Mouse (Mus musculus) Patski (cell line): ENCODE measurements around the gene Cmas. TPM values are rescaled to one million over a fixed set of nuclear protein-coding genes. Genes with fewer than 3 reads are reported as not detected.
A peak's percentile ranks its signal among the peaks of the same experiment; 100 is the strongest.

Source experiments
- ATAC-seq: fragments of 100-300 bp; one replicate; pipeline ENCODE4 v1.8.0; 2021
- CTCF ChIA-PET: fragments of 350-600 bp; sonication (Branson Sonifier 250); formaldehyde crosslinking; loops from one replicate; lab custom pipeline; 2022; ENCODE audit warnings: inconsistent platforms; lab: Charles Lee
- POLR2A ChIA-PET: fragments of 350-600 bp; sonication (Branson Sonifier 250); formaldehyde crosslinking; loops from one replicate; lab custom pipeline; 2022; ENCODE audit warnings: antibody characterized with exemption, inconsistent platforms; lab: Charles Lee
- DNase-seq: peaks from one replicate; pipeline ENCODE4 v3.0.0-alpha.2; 2011; ENCODE audit warnings: low read depth, low spot score
- H3K27me3 ChIP-seq: fragments of 371-371 bp; one replicate; pipeline ENCODE4 v1.5.1; 2021
- CTCF ChIP-seq: fragments of 100-300 bp; IDR thresholded peaks from one replicate; pipeline ENCODE4 v1.5.1; 2021
- in situ Hi-C: fragments of 300-500 bp; cut with MboI; formaldehyde crosslinking; loops from 3 replicates; pipeline ENCODE4 v1.11.1; 2018; ENCODE audit warnings: low pct_unique_long_range_greater_than_20kb, mixed read lengths
- polyA plus RNA-seq: library from polyadenylated mRNA; unstranded; gene quantifications from one replicate; pipeline ENCODE4 v1.2.3, GENCODE M21; 2021

The Cmas gene
- polyA plus RNA-seq, 1 experiment from 2014 or later: 42.5 TPM

DNA sequence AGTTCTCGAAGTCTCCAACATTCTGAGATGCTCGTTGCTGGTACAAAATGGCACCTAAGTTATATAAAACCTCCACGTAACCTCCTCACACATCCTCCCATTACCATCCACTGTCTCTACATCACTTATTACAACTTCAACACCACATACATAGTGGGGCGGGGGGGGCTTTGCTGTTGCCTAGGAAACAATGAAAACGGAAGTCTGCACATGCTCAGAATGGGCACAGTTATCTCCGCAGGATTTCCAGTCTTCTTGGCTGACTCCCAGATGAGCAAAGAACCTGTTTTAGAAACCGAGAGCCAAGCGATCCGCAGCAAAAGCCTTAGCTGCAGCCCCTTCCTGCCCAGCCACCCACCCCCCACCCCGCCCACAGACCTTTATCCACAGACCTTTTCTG lies 33.2 kb downstream of the Cmas start:
- ChIA-PET CTCF (no interaction called here), POLR2A (no interaction called here)
- ATAC-seq (no peak), DNase-seq (no peak)
- in situ Hi-C loops: loop anchor here (25.0 kb wide), 1 partner anchor 398 kb away; no protein-coding TSS in a partner anchor
- no peak for TF ChIP-seq CTCF
- no peaks in the 10 kb centered on the region for H3K27me3 ChIP-seq

GRCm38 (mm10) chr6:142792241-142792968 lies 35.9 kb downstream of the Cmas start:
- POLR2A ChIA-PET: no interaction called here
- no peak for DNase-seq
- H3K27me3 ChIP-seq: no peaks in the 10 kb centered on the region
- ATAC-seq: no peak
- TF ChIP-seq CTCF: no peak
- CTCF ChIA-PET: no interaction called here
- in situ Hi-C loops: loop anchor here (25.0 kb wide), 1 partner anchor 395 kb away; no protein-coding TSS in a partner anchor

GRCm38 (mm10) chr6:142793468-142793867 lies 37.0 kb downstream of the Cmas start:
- ATAC-seq (no peak), DNase-seq (no peak)
- TF ChIP-seq CTCF: no peak
- ChIA-PET POLR2A (interaction anchor here (1.0 kb wide), 1 partner anchor 16 kb away, joined by 3 read pairs; no protein-coding TSS in a partner anchor), CTCF (interaction anchor here (1.4 kb wide), 1 partner anchor 9 kb away, joined by 4 read pairs; no protein-coding TSS in a partner anchor)
- in situ Hi-C loops: loop anchor here (25.0 kb wide), 1 partner anchor 394 kb away; no protein-coding TSS in a partner anchor
- no peaks in the 10 kb centered on the region for H3K27me3 ChIP-seq

GRCm38 (mm10) chr6:142795087-142795486 lies 38.6 kb downstream of the Cmas start:
- TF ChIP-seq CTCF: no peak
- no peaks in the 10 kb centered on the region for H3K27me3 ChIP-seq
- ChIA-PET POLR2A (interaction anchor here (0.6 kb wide), 1 partner anchor 1256 kb away, joined by 3 read pairs; no protein-coding TSS in a partner anchor), CTCF (interaction anchor here (1.4 to 2.5 kb wide), 2 partner anchors 10 kb away, joined by 4 to 6 read pairs; no protein-coding TSS in a partner anchor)
- in situ Hi-C loops: loop anchor here (25.0 kb wide), 1 partner anchor 392 kb away; no protein-coding TSS in a partner anchor
- ATAC-seq (no peak), DNase-seq (no peak)

DNA sequence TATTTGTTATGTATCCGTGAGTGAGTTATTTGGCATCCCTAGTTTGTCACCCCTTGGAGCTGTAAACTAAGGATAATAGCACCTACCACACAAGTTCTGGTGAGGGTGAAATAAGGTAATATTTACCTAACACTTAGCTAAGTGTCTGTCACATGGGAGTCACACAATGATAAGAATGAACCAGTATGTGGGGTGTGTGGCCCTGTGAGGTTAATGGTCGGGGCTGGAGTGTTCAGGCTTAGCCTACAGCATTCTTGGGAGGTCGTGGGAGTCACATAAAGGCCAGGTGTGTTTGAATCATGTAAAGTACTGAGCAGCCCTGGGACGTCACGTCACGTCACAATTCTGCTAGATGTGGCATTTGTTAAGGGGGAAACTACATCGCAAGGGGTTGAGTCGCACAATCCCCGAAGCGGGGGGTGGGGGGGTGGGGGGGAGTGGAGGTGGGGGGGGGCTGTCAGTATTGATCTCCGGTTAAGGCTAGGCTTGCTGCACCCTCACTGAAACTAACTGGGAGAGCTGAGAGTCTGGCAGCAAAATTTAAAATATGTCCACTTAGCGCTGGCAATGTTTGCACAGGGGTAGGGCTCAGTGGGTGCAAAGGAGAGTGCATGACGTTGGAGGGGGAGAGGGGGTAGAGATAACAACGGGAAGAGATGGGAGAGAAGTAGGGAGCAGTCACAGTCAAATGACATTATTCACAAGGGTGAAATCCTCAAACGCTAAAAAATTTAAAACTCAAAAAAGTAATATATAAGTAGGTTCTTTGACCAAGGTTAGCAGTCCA lies 39.4 kb downstream of the Cmas start:
- TF ChIP-seq CTCF: no peak
- in situ Hi-C loops: loop anchor here (25.0 kb wide), 1 partner anchor 391 kb away; no protein-coding TSS in a partner anchor
- POLR2A ChIA-PET: interaction anchor here (0.6 kb wide), 1 partner anchor 1257 kb away, joined by 3 read pairs; no protein-coding TSS in a partner anchor
- CTCF ChIA-PET: interaction anchor here (2.5 kb wide), 1 partner anchor 11 kb away, joined by 6 read pairs; no protein-coding TSS in a partner anchor
- ATAC-seq (no peak), DNase-seq (no peak)
- H3K27me3 ChIP-seq: no peaks in the 10 kb centered on the region

DNA sequence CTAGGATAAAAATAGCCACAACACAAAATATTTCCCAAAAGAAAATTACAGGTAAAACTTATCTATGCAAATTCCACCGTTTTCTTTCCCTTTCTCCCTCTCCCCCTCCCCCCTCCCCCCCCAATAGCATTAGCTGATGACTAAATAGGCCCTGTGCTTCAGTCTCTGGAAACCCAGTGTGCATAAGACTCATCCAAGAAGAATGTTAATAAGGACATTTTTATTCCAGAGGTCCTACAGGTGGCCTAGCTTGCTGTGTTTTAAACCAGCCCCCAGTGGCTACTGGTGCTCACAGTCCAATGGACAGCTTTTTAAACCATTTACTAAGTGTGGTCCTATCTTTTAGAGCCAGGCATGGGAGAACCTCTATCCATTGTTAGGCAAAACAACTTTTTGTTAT lies 41.5 kb downstream of the Cmas start:
- H3K27me3 ChIP-seq: no peaks in the 10 kb centered on the region
- DNase-seq (no peak), ATAC-seq (peak; percentile 88)
- in situ Hi-C loops: loop anchor here (25.0 kb wide), 1 partner anchor 389 kb away; no protein-coding TSS in a partner anchor
- ChIA-PET POLR2A (no interaction called here), CTCF (interaction anchor here (1.1 to 2.6 kb wide), 4 partner anchors 9 to 305 kb away, joined by 3 to 9 read pairs (median 6); no protein-coding TSS in a partner anchor)
- no peak for TF ChIP-seq CTCF

DNA sequence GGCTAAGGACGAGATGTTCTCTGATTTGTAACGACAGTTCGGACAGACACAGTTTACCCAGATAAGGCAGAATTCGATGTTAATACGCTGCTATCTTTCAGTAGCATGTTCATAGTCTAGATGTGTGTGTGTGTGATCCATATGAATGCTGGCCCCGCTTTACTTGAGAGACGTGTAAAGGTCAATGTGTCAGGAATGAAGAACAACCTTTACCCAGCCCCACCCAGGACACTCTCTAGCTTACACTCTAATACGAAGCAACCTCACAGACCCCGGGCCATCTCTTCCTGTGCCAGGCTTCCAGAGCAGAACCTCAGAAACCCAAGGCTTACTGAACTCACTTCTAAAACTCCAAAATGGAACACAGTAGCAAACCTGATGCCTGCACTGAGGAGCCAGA lies 42.4 kb downstream of the Cmas start:
- no peaks in the 10 kb centered on the region for H3K27me3 ChIP-seq
- in situ Hi-C loops: loop anchor here (25.0 kb wide), 1 partner anchor 388 kb away; no protein-coding TSS in a partner anchor
- no peak for TF ChIP-seq CTCF
- ChIA-PET POLR2A (no interaction called here), CTCF (interaction anchor here (0.8 to 2.6 kb wide), 6 partner anchors 10 to 27 kb away, joined by 3 to 9 read pairs (median 4); no protein-coding TSS in a partner anchor)
- DNase-seq (no peak), ATAC-seq (no peak)

- no peak for ATAC-seq
- ChIA-PET CTCF (interaction anchor here (0.6 to 2.6 kb wide), 7 partner anchors 10 to 26 kb away, joined by 3 to 9 read pairs (median 4); no protein-coding TSS in a partner anchor), POLR2A (no interaction called here)
- H3K27me3 ChIP-seq: peaks cover 4% of the 10 kb centered on the region
- in situ Hi-C loops: loop anchor here (25.0 kb wide), 1 partner anchor 387 kb away; no protein-coding TSS in a partner anchor
- DNase-seq: no peak
- TF ChIP-seq CTCF: no peak
These were observed 43.4 kb downstream of the Cmas start for GRCm38 (mm10) chr6:142799704-142800374.

- no peak for DNase-seq
- in situ Hi-C loops: no loop called here
- POLR2A ChIA-PET: no interaction called here
- CTCF ChIA-PET: interaction anchor here (1.4 kb wide), 1 partner anchor 12 kb away, joined by 4 read pairs; no protein-coding TSS in a partner anchor
- no peak for ATAC-seq
- H3K27me3 ChIP-seq: peaks cover 4% of the 10 kb centered on the region
- TF ChIP-seq CTCF: no peak
These were observed 45.2 kb downstream of the Cmas start for GRCm38 (mm10) chr6:142801687-142802086.
